Mouse (Mus musculus): ENCODE measurements around the gene Cd9. TPM values are rescaled to one million over a fixed set of nuclear protein-coding genes. Genes with fewer than 3 reads are reported as not detected.

The Cd9 gene
- polyA plus RNA-seq, 1 experiment from 2014 or later, result 73.6 TPM

DNA sequence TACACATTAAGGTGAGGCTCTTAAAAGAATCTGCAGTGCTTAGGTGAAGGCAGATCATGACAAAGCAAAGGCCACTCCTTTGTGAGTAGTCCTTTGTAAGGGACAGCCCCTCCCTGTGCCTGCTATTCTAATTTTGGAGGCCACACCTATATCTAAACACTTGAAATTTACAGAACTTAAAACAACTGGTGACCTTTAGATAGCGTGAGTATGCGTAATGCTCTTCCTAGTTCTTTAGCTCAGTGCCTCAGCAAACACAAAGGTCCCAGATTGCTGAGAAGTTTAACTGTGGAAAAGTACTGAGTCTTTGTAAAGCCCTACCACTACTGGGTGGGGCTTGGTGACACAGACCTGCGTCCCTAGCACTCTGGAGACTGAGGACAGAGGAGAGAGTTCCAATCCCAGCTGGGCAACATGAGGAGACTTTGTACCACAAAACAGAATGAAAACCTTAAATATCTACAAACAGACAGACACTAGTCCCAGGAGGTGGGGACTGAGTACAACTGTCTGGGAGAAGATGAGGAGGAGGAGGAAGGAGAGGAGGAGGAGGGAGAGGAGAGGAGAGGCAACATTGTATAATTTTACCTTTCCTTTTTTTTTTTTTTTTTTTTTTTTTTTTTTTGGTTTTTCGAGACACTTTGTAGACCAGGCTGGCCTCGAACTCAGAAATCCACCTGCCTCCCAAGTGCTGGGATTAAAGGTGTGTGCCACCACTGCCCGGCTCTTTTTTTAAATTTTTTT lies 60.7 kb downstream of the Cd9 start:
- Histone ChIP-seq H3K4me3 (no peak overlapping the region), H3K9ac (no peak overlapping the region), H3K4me1 (replicated peaks) (peaks cover 31% of the 10 kb centered on the region), H3K4me2 (no peak overlapping the region), H3K36me3 (no peaks in the 10 kb centered on the region), H3K27me3 (replicated peaks) (no peaks in the 10 kb centered on the region; the same call in 1 of the 2 replicates), H3K9me3 (replicated peaks) (no peaks in the 10 kb centered on the region), H3K27ac (ENCODE audit: poor library complexity, severe bottlenecking) (no peak overlapping the region)
- WGBS, result 58% methylated on average over 6 of the region's 6 CpGs
- 0 out of 2 replicates have a peak, but pooled peaks have one; percentile 27 for ATAC-seq (ENCODE audit: insufficient number of reproducible peaks, low FRiP score)

DNA sequence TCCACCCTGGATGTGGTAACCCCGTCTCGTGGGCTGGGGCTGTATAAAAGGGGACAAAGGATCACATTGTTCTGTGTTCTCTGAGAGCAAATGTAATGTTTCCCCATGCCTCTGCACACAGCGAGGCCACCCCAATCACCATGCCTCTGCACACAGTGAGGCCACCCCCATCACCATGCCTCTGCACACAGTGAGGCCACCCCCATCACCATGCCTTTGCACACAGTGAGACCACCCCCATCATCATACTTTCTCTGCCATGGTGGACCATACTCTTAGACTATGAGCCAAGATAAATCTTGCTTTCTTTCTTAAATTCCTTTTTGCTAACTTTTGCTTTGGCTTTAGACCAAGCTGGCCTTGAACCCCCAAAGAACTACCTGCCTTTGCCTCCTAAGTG lies 61.3 kb downstream of the Cd9 start:
- 64% methylated on average over 3 of the region's 3 CpGs for WGBS
- Histone ChIP-seq H3K27me3 (replicated peaks) (no peaks in the 10 kb centered on the region; the same call in 1 of the 2 replicates), H3K4me3 (no peak overlapping the region)

DNA sequence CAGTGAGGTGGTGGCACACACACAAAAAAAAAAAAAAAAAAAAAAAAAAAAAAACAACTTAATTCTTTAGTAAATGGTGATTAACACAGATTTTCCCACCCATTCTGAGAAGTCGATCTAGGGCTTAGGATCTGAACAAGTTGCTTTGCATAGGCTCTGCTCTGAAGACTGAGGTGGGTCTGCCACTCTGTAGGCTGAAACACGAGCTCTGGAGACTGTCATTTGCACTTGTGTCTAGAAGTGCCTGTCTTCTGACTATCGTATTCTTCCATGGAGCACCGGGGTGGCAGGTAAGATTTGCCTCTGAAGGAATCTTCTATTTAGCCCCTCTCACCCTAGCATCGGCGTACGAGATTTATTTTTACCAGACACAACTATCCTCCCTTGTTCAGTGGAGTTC lies 62.1 kb downstream of the Cd9 start:
- 55% methylated on average over 7 of the region's 7 CpGs for WGBS
- ATAC-seq (ENCODE audit: insufficient number of reproducible peaks, low FRiP score), result no peak
- H3K27me3 ChIP-seq (replicated peaks), result peaks cover 3% of the 10 kb centered on the region

More for the DNA sequence above, 61.3 kb downstream of the Cd9 start:
- H3K36me3 ChIP-seq, result no peaks in the 10 kb centered on the region
- no peaks in the 10 kb centered on the region for H3K9me3 ChIP-seq (replicated peaks)
- H3K27ac ChIP-seq (ENCODE audit: poor library complexity, severe bottlenecking), result no peak overlapping the region
- peaks cover 31% of the 10 kb centered on the region for H3K4me1 ChIP-seq (replicated peaks)
- H3K4me2 ChIP-seq, result no peak overlapping the region
- ATAC-seq (ENCODE audit: insufficient number of reproducible peaks, low FRiP score), result no peak
- H3K9ac ChIP-seq, result no peak overlapping the region

DNA sequence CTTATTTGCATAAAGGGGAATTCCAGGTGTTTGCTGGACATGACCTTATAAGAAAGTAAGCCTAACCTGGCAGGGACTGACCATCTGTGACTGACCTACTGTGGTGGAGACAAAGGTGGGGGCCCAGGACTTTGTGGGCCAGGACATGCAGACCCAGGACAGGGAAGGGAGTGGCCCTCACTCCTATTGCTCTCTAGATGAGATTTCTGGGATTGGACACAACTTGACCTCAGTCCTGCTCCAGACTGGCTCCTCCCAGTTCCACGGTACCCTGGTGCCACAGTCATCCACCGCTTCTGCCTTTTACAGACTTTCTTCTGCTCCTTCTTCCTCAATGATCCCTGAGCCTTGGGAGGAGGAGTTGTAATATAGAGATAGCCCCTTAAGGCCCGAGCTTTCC lies 63.6 kb downstream of the Cd9 start:
- no peak overlapping the region for H3K27ac ChIP-seq (ENCODE audit: poor library complexity, severe bottlenecking)
- H3K4me1 ChIP-seq (replicated peaks), result peaks cover 30% of the 10 kb centered on the region
- no peak overlapping the region for H3K4me3 ChIP-seq
- no peak overlapping the region for H3K9ac ChIP-seq
- H3K27me3 ChIP-seq (replicated peaks), result peaks cover 6% of the 10 kb centered on the region
- 71% methylated on average over 3 of the region's 3 CpGs for WGBS
- no peak for ATAC-seq (ENCODE audit: insufficient number of reproducible peaks, low FRiP score)
- no peak overlapping the region for H3K4me2 ChIP-seq
- H3K9me3 ChIP-seq (replicated peaks), result no peaks in the 10 kb centered on the region
- H3K36me3 ChIP-seq, result no peaks in the 10 kb centered on the region

More for the DNA sequence above, 62.1 kb downstream of the Cd9 start:
- no peaks in the 10 kb centered on the region for H3K36me3 ChIP-seq
- no peaks in the 10 kb centered on the region for H3K9me3 ChIP-seq (replicated peaks)
- H3K27ac ChIP-seq (ENCODE audit: poor library complexity, severe bottlenecking), result no peak overlapping the region
- no peak overlapping the region for H3K4me3 ChIP-seq
- H3K4me2 ChIP-seq, result no peak overlapping the region
- H3K4me1 ChIP-seq (replicated peaks), result peaks cover 28% of the 10 kb centered on the region
- no peak overlapping the region for H3K9ac ChIP-seq

DNA sequence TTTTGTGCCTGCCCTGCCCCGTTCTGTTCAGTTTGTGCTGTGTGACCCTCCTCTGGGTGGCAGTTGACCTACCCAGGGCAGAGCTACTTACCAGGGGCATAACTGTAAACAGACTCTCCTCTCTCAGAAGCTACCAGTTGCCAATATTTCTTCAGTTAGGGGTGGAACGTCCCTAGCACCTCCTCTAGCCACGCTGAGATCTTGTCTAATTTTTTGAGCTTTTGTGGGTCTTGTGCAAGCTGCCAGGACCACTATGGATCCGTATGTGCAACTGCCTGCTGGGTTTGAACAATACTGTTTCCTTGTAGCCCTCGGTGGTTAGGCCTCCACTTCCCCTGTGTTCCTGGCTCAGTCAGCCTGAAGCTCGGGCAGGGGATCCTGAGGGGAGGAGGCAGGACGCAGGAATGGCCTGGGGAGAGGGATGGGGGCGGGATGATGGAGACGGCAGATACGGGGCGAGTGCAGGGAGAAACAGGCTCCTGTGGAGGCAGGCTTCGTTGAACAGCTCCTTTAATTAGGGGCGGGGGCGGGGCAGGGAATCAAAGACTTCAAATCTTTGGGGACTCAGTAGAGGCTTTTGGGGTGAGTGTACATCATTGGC lies 64.1 kb downstream of the Cd9 start:
- 15% methylated on average over 14 of the region's 14 CpGs for WGBS
- H3K4me2 ChIP-seq, result no peak overlapping the region

DNA sequence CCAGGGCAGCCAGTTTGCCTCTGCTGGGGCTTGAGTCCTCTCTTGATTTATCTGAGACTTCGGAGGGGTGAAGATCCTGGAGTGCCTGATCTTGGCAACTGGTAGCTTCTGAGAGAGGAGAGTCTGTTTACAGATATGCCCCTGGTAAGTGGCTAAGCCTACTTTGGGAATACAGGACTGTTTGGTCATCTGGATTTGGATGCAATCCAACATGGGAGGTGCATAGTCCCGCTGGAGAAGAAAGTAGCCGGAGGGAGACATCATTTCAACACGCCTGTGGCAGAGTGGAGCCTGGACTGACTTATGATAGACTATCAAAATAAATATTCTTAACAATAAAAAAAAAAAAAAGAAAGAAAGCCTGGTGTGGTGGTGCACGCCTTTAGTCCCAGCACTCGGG lies 64.8 kb downstream of the Cd9 start:
- Histone ChIP-seq H3K9ac (no peak overlapping the region), H3K27me3 (replicated peaks) (peaks cover 6% of the 10 kb centered on the region), H3K9me3 (replicated peaks) (no peaks in the 10 kb centered on the region), H3K4me3 (no peak overlapping the region), H3K36me3 (no peaks in the 10 kb centered on the region), H3K4me1 (replicated peaks) (peaks cover 30% of the 10 kb centered on the region), H3K27ac (ENCODE audit: poor library complexity, severe bottlenecking) (no peak overlapping the region), H3K4me2 (no peak overlapping the region)
- WGBS, result 53% methylated on average over 6 of the region's 6 CpGs
- no peak for ATAC-seq (ENCODE audit: insufficient number of reproducible peaks, low FRiP score)

More for the DNA sequence above, 64.1 kb downstream of the Cd9 start:
- H3K4me3 ChIP-seq, result no peak overlapping the region
- H3K27me3 ChIP-seq (replicated peaks), result peaks cover 6% of the 10 kb centered on the region
- H3K36me3 ChIP-seq, result no peaks in the 10 kb centered on the region
- no peak overlapping the region for H3K9ac ChIP-seq
- ATAC-seq (ENCODE audit: insufficient number of reproducible peaks, low FRiP score), result no peak
- H3K9me3 ChIP-seq (replicated peaks), result no peaks in the 10 kb centered on the region
- peaks cover 30% of the 10 kb centered on the region for H3K4me1 ChIP-seq (replicated peaks)
- H3K27ac ChIP-seq (ENCODE audit: poor library complexity, severe bottlenecking), result no peak overlapping the region

DNA sequence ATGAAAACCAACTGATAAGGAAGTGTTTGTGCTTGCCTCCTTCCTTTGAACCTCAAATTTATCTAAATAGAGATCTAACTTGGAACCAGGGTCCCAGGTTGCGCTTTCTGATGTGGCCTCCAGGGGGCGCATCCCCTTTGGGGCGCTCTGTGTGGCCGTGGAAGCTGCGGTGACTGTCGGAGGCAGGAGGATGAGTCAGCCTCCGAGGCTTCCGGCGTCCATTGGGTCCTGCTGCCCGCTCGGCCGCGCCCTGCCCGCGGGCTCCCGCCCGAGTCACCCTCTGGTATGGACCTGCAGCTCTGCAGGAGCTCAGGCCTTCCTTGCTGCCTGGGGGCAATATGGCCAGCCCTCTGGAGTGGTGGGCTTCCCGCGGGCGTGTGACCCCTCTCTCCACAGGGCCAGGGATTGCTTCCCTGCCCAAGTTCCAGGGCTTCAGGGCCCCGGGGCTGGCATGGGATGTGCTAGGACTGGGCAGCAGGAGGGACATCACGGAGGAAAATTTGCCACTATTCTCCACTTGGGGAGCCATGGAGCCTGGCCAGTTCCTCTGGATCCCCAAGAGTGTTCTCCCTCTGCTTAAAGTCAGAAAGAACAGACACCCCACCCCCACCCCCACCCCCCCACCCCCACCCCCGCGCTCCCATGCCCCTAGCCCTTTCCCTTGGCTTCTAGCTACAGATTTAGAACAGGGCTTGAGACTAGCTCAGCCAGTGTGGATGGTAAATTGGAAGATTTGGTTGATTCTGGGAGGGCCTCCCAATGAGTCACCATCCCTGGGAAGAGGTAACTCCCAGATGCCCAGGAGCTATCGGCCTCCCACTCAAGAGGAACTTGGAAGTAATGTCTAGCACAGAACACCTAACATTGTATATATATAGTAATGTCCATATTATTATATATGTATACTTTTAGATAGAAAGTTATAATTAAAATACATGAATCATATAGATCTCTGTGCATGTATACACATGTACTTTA lies 67.9 kb downstream of the Cd9 start:
- peaks cover 10% of the 10 kb centered on the region; the same call in 1 of the 2 replicates for H3K27me3 ChIP-seq (replicated peaks)
- H3K4me3 ChIP-seq, result peak overlapping the region; percentile 46
- no peaks in the 10 kb centered on the region for H3K9me3 ChIP-seq (replicated peaks)
- peaks cover 26% of the 10 kb centered on the region for H3K4me1 ChIP-seq (replicated peaks)
- H3K9ac ChIP-seq, result peak overlapping the region; percentile 76
- 2% methylated on average over 25 of the region's 25 CpGs for WGBS
- no peaks in the 10 kb centered on the region for H3K36me3 ChIP-seq
- ATAC-seq (ENCODE audit: insufficient number of reproducible peaks, low FRiP score), result peak; percentile 84
- peak overlapping the region; percentile 90 for H3K4me2 ChIP-seq
- no peak overlapping the region for H3K27ac ChIP-seq (ENCODE audit: poor library complexity, severe bottlenecking)

DNA sequence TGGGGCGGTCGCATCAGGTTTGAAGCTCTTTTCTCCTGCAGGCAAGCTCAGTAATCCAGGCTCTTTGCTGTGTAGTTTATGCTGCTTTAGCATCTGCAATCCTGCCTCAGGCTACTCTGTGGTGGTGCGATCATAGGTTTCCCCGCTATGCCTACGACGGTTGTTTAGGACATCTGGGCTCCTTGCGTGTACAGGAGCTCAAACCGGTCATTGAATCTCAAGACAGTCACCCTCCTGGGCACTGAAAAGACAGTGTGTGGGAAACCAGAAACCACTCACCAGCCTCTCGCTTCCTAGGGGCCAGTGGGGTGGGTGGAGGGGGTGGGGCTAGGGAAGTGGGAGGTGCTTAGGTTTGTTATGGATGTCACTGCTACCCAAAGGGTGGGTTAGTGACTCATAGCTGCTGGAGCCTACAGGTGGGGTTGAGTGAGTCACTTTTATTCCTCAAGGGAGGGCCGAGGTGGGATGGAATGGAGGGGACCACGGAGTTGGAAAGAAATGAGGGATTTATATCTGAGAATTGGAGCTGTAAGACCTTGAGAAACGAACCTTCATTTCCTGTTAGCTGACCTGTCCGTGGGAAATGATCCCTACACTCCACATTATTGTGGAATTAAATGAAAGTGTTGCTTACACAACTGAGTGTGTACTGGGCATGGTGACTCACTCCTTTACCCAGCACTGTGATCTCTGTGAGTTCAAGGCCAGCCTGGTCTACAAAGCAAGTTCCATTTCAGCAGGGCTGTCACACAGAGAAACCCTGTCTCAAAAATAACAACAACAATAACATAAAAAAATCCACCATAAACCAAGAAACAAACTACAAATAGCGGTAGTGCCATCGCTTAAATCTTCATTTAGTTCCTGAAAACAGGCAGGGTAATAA lies 69.1 kb downstream of the Cd9 start:
- WGBS, result 58% methylated on average over 15 of the region's 15 CpGs
- no peaks in the 10 kb centered on the region for H3K9me3 ChIP-seq (replicated peaks)
- no peak for ATAC-seq (ENCODE audit: insufficient number of reproducible peaks, low FRiP score)
- H3K9ac ChIP-seq, result no peak overlapping the region
- no peaks in the 10 kb centered on the region for H3K36me3 ChIP-seq
- H3K4me1 ChIP-seq (replicated peaks), result peaks cover 24% of the 10 kb centered on the region
- no peak overlapping the region for H3K4me3 ChIP-seq
- H3K27me3 ChIP-seq (replicated peaks), result peaks cover 10% of the 10 kb centered on the region; the same call in 1 of the 2 replicates
- no peak overlapping the region for H3K4me2 ChIP-seq
- H3K27ac ChIP-seq (ENCODE audit: poor library complexity, severe bottlenecking), result no peak overlapping the region

DNA sequence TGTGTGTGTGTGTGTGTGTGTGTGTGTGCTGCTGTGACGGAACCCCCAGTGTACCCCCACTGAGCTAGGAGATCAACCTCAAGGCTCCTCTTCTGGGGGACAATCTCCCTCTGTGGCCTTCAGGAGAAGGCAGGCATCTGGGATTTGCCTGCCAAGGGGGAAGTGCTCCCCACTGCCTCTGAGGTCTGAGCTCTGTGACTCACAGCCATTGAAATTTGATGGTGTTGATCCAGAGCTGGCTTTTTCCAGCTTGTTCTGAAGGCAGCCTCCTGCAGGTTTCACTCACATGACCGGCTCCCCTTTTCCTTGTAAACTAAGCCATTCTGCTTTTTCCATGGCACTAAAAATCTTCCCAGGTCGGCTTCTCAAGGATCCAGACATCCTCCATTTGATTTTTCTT lies 70.4 kb downstream of the Cd9 start:
- H3K27me3 ChIP-seq (replicated peaks), result peaks cover 15% of the 10 kb centered on the region; the same call in 1 of the 2 replicates
- no peaks in the 10 kb centered on the region for H3K9me3 ChIP-seq (replicated peaks)
- ATAC-seq (ENCODE audit: insufficient number of reproducible peaks, low FRiP score), result no peak
- H3K4me3 ChIP-seq, result no peak overlapping the region
- H3K27ac ChIP-seq (ENCODE audit: poor library complexity, severe bottlenecking), result no peak overlapping the region
- 71% methylated on average over 3 of the region's 3 CpGs for WGBS
- H3K4me2 ChIP-seq, result no peak overlapping the region
- peaks cover 16% of the 10 kb centered on the region for H3K4me1 ChIP-seq (replicated peaks)
- no peaks in the 10 kb centered on the region for H3K36me3 ChIP-seq
- no peak overlapping the region for H3K9ac ChIP-seq

DNA sequence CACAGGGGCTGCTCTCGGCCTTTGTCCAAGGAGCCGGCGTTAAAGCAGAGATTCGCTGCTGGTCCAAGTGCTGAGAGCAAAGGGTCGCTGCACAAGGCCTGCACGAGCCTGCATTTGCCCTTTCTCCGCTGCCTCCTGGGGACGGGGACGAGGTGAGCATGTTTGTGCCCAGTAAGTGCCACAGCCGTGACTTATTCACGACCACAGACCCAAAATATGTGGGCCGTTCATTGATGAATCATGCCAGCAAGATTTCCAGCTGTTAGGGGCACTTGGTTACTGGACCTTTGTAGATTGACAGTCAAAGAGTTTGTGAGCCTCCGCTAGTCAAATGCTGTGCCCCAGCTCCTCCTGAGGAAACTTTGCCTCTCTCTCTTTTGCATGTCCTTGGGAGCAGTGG lies 71.1 kb downstream of the Cd9 start:
- Histone ChIP-seq H3K9me3 (replicated peaks) (no peaks in the 10 kb centered on the region), H3K36me3 (no peaks in the 10 kb centered on the region), H3K27me3 (replicated peaks) (peaks cover 15% of the 10 kb centered on the region; the same call in 1 of the 2 replicates), H3K27ac (ENCODE audit: poor library complexity, severe bottlenecking) (no peak overlapping the region), H3K4me2 (no peak overlapping the region), H3K4me1 (replicated peaks) (peaks cover 16% of the 10 kb centered on the region), H3K4me3 (no peak overlapping the region), H3K9ac (no peak overlapping the region)
- 57% methylated on average over 13 of the region's 13 CpGs for WGBS
- ATAC-seq (ENCODE audit: insufficient number of reproducible peaks, low FRiP score), result no peak
